Mouse (Mus musculus) forelimb bud, embryonic 11.5 days (tissue): ENCODE measurements at regions not wholly inside any gene's neighbourhood (a gene's known extent, or its start where the extent isn't known, plus 50 kb on each side); places are given as distances from the start of the nearest gene placed in this dataset.

ENCODE experiments used
- DNase-seq: peaks from one replicate; pipeline ENCODE4 v3.0.0-alpha.2; 2012; ENCODE audit warnings: low read depth, low spot score

GRCm38 (mm10) chr15:56158726-56159125 lies 1318.7 kb downstream of the Slc22a22 start:
- DNase-seq: peak; percentile 55

GRCm38 (mm10) chr15:56139451-56139850 lies 1338.0 kb downstream of the Slc22a22 start:
- DNase-seq: no peak

DNA sequence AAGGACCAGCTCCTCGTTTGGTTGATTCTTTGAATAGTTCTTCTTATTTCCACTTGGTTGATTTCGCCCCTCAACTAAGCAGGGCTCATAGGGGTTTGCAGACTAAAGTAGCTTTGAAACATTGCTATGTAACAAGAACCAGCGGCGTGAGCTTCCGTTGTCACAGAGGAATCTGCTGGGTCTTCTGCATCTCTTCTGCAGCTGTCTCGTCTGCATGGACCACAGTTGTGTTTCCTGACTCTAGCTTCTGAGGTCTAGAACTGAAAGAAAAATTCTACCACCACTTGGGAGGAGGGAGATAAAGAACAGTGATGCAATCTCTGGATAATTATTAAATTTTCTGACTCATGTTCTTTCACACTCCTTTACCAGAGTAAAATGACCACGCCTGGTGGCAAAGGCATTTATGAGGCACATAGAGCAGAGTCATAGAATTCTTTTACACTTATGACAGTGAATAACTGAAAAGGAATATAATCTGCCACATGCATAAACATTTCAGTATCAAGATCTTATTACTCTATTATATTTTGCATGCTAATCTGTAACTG lies 1340.9 kb downstream of the Slc22a22 start:
- no peak for DNase-seq

DNA sequence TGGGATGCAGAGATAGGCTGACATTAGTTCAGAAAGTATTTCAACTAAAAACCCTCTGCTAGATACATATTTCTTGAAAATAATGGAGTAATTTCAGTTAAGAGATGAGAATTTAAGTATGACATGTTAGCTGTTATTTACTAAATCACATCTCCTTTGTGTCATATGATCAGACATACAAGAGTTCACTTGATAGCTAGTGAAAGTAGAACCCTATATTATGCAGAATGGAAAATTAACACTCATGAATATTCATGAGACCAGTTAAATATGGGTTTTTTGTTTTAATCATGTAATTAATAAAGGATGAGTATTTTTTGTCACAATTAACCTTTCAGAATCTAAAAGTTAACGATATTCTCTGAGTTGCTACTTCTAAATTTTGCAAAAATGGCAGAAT lies 1349.4 kb downstream of the Slc22a22 start:
- DNase-seq: no peak

DNA sequence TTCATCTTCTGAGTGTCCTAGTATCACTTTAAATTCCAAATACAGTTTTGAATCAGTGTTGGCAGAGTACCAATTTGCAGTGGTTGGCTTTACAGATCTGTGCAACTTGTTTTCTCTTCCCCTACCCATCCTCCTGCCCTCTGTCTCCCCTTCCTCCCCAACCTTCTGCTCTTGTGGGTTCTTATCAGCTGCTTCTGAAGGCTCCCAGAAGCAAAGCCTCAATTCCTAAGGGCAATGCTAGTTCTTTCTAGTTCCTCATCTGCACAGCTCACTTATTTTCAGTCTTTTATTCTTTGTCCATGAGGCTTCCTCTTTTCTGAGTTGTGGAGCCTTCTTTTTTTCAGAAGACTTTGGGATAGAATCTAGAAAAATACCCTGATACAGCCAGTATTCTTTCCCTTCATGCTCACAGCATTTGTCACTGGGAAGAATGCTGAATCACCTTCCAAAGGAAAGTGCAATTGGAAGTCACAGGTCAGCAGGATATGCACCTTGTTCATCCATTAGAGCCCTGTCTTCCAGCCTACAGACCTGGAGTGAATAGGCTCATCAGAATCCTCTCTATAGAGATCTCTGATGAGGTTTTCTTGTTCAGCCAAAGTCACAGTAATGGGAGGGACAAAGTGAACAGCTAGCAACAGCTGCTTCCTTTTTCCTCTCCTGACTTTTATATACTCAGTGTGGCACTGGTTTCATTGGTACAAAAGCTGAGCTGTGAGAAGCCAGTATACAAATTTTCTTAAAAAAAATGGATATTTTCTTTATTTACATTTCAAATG lies 1357.9 kb downstream of the Slc22a22 start:
- DNase-seq: no peak

DNA sequence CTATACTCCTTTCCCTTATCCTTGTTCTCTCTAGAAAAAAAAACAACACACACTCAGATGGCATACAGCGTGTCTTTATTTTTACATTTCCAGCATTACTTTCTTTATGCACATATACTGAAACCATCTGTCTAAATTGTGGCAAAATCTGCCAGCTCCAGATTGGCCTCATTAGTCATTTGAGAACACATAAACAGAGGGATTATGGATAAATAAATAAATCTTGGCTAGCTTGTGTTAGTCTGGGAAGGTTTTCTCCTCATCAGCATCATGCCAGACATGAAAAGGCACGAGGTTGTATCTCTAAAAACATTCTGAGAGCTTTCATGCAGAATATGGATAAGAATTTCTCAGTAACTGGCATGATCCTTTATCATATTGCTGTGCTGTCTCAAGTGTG lies 1369.1 kb downstream of the Slc22a22 start:
- no peak for DNase-seq

- DNase-seq: no peak
Measured at GRCm38 (mm10) chr15:56107719-56108118, 1369.7 kb downstream of the Slc22a22 start.

DNA sequence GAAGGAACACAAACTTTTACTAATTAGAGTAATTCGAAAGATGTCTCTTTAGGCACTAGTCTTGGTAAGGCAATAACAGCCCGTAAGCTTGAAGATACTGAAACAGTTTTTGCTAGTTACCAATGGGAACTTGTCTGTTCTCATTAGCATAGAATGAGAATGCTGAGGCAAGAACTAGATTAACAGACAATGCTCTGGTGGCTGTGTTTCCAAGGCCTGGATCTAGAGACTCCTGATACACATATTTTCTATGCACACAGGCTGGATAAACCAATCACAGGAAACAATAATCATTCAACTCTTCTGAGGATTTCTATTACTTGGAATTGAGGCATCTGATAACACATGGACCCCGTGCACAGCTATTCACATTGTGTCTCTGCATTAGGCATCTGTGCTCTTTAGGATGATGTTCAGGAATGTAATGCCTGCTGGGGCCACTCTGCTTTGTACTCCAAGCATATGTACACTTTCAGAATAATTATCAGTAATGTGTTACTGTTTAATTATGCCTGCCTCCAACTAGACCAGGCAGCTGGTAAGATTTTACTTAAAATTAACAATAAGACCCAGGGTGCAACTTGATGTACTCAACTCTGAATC lies 1377.2 kb downstream of the Slc22a22 start:
- DNase-seq: no peak

DNA sequence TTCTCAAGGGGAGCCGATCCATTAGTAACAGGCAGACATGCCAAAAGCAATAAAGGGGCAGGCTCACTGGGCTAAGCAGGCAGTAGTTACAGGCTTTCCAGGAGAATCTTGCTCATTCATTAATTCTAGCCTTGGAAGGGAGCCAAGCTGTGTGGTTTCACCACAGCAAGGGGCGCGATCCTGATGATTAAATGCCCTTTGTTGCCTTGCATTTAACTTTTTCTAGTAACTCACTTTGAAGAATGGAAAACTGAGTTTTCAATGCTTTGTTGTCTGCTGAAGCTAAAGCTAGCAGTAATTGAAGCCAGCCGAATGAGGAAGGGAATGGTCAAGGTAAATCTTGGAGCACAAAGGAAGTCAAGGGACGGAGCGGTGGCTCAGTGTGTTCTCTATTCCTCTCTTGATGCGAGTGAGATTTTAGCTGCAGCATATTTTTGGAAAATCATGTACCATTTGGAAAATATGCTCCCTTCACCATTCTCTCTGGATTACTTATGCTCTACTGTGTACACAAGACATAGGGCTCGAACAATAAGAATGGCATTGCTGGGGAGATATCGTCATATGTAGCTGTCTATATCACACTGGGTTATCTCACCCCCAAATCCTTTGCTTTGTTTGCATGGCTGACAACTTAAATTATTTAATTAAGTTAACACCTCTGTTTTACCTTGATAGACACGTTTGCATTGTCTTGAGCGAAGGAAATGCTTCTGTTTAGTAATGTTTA lies 1399.4 kb downstream of the Slc22a22 start:
- peak; percentile 85 for DNase-seq

- DNase-seq: peak; percentile 29
Measured at GRCm38 (mm10) chr15:56077081-56077480, 1400.3 kb downstream of the Slc22a22 start.

GRCm38 (mm10) chr15:56076680-56077079 lies 1400.7 kb downstream of the Slc22a22 start:
- DNase-seq: no peak

- DNase-seq: no peak
Measured at GRCm38 (mm10) chr15:56069511-56069910, 1407.9 kb downstream of the Slc22a22 start.

DNA sequence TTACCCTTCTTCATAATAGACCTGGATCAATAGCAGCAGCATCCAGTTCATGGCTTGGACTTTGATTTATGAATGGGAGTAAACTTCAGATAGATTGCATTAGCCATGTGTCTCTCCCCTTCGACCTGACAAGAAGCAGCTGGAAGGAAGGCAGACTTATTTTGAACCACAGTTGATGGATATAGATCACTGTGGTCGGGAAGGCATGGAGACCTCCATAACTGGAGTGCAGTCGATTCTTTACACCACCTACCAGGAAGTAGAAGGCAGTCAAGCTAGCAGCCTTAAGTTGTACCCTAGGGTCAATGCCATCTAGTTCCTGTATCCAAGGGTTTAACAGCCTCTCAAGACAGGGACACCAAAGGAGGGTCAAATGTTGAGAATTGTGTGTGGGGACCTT lies 1410.2 kb downstream of the Slc22a22 start:
- no peak for DNase-seq

DNA sequence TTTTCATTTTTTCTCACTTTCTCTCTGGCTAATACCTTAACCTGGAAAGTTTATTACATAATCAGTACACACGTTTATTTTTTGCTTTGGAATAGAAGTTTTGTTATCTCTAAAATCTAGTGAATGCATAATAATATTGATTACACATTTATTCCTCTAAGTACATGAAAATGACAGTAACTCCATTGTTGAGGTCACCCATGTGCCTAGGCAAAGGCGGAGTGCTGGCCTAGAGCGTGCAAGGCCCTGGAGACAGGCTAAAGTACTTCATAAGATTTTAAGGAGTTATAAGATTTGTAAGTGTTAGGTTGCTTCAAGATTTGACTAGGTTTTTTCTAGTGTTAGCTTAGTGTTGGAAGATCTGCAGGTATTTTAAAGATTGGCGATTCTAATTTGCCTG lies 1410.9 kb downstream of the Slc22a22 start:
- DNase-seq: no peak

- DNase-seq: peak; percentile 82
Measured at GRCm38 (mm10) chr15:56065872-56066534, 1411.4 kb downstream of the Slc22a22 start.

- DNase-seq: no peak
Measured at GRCm38 (mm10) chr15:56062576-56062975, 1414.8 kb downstream of the Slc22a22 start.

GRCm38 (mm10) chr15:56061326-56061725 lies 1416.1 kb downstream of the Slc22a22 start:
- no peak for DNase-seq

DNA sequence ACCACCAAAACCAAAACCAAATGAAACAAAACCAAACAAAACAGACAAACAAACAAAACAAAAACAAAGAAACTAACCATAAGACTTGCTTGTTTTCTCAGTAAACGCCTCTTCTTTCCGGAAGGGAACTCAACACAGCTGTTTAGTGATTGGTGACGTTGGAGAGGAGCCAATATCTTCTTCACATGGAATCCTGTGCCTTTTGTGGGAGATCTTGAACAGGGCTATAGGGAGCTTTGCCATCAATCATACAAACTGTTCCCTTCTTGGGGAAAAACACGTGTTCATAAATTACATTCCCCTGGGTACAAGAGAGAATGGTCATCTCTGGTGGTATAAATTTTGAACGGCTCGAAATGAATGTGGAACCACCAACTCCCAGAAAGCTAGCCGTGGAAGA lies 1426.7 kb downstream of the Slc22a22 start:
- DNase-seq: no peak

GRCm38 (mm10) chr15:56047832-56048231 lies 1429.6 kb downstream of the Slc22a22 start:
- no peak for DNase-seq

DNA sequence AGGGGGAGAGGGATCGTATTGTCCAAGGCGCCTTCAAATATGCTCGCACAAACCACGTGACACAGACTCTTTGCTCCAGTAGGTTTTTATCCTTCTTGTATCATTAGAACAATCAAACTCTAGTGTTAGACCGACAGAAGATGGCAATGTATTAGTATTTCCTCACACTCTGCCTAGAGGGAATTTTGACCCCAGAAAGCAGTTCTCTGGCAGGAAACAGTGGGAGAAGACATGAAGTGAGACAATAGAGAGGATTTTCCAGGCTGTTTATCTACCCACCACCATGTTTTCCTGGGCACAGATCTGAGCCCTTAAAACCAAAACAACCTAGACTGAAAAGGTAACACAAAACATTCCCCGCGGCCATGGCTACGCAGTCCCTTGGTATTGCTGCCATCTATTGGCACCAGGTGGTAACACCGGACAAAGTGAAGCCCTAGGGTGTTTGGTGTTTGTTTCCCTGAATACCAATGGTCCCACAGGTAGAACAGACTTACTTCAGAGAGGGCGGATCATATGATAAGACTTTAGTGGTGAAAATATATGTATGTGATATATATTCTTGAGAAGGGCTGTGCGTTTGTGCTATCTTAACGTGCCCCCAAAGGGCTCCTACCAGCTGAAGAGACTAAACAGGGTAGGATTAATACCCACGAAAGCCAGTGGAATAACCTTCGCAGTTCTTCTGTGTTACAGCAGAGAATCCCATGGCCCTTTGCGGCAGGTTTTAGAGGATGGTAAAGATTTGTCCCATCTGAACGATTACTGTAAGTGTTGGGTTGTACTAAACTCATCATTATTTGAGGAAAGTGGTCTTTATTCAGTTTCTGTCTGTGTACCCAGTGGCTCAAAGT lies 1430.5 kb downstream of the Slc22a22 start:
- DNase-seq: peak; percentile 76
